Mouse (Mus musculus): ENCODE data around the gene Epha8.

Gene Epha8

GRCm38 (mm10) chr4:136937344-136937743 lies 19.3 kb downstream of the Epha8 start:
- Histone ChIP-seq H3K27me3 (ENCODE audit: control insufficient read depth, insufficient read depth, low read length, poor library complexity, severe bottlenecking) (no peaks in the 10 kb centered on the region), H3K36me3 (ENCODE audit: control insufficient read depth, insufficient read depth, low read length, poor library complexity, severe bottlenecking) (no peaks in the 10 kb centered on the region)
- no peak for DNase-seq (ENCODE audit: low read depth, low spot score)

- Histone ChIP-seq H3K27me3 (ENCODE audit: control insufficient read depth, insufficient read depth, low read length, poor library complexity, severe bottlenecking) (no peaks in the 10 kb centered on the region), H3K36me3 (ENCODE audit: control insufficient read depth, insufficient read depth, low read length, poor library complexity, severe bottlenecking) (no peaks in the 10 kb centered on the region)
- DNase-seq (ENCODE audit: low read depth, low spot score), result no peak
These were observed 21.6 kb downstream of the Epha8 start for GRCm38 (mm10) chr4:136934746-136935613.

- H3K36me3 ChIP-seq (ENCODE audit: control insufficient read depth, insufficient read depth, low read length, poor library complexity, severe bottlenecking), result no peaks in the 10 kb centered on the region
- no peaks in the 10 kb centered on the region for H3K27me3 ChIP-seq (ENCODE audit: control insufficient read depth, insufficient read depth, low read length, poor library complexity, severe bottlenecking)
- DNase-seq (ENCODE audit: low read depth, low spot score), result no peak
These were observed 26.1 kb downstream of the Epha8 start for GRCm38 (mm10) chr4:136930474-136930873.

GRCm38 (mm10) chr4:136928928-136929327 lies 27.7 kb downstream of the Epha8 start:
- peak; percentile 33 for DNase-seq (ENCODE audit: low read depth, low spot score)
- no peaks in the 10 kb centered on the region for H3K27me3 ChIP-seq (ENCODE audit: control insufficient read depth, insufficient read depth, low read length, poor library complexity, severe bottlenecking)
- no peaks in the 10 kb centered on the region for H3K36me3 ChIP-seq (ENCODE audit: control insufficient read depth, insufficient read depth, low read length, poor library complexity, severe bottlenecking)

- DNase-seq (ENCODE audit: low read depth, low spot score), result no peak
- H3K36me3 ChIP-seq (ENCODE audit: control insufficient read depth, insufficient read depth, low read length, poor library complexity, severe bottlenecking), result no peaks in the 10 kb centered on the region
- H3K27me3 ChIP-seq (ENCODE audit: control insufficient read depth, insufficient read depth, low read length, poor library complexity, severe bottlenecking), result no peaks in the 10 kb centered on the region
These were observed 30.8 kb downstream of the Epha8 start for GRCm38 (mm10) chr4:136925804-136926203.

- H3K36me3 ChIP-seq (ENCODE audit: control insufficient read depth, insufficient read depth, low read length, poor library complexity, severe bottlenecking), result no peaks in the 10 kb centered on the region
- DNase-seq (ENCODE audit: low read depth, low spot score), result peak; percentile 31
- H3K27me3 ChIP-seq (ENCODE audit: control insufficient read depth, insufficient read depth, low read length, poor library complexity, severe bottlenecking), result no peaks in the 10 kb centered on the region
These were observed 32.1 kb downstream of the Epha8 start for GRCm38 (mm10) chr4:136924529-136924928.

GRCm38 (mm10) chr4:136919526-136919925 lies 37.1 kb downstream of the Epha8 start:
- H3K27me3 ChIP-seq (ENCODE audit: control insufficient read depth, insufficient read depth, low read length, poor library complexity, severe bottlenecking), result no peaks in the 10 kb centered on the region
- H3K36me3 ChIP-seq (ENCODE audit: control insufficient read depth, insufficient read depth, low read length, poor library complexity, severe bottlenecking), result no peaks in the 10 kb centered on the region
- no peak for DNase-seq (ENCODE audit: low read depth, low spot score)

GRCm38 (mm10) chr4:136918834-136919233 lies 37.8 kb downstream of the Epha8 start:
- Histone ChIP-seq H3K36me3 (ENCODE audit: control insufficient read depth, insufficient read depth, low read length, poor library complexity, severe bottlenecking) (no peaks in the 10 kb centered on the region), H3K27me3 (ENCODE audit: control insufficient read depth, insufficient read depth, low read length, poor library complexity, severe bottlenecking) (no peaks in the 10 kb centered on the region)
- no peak for DNase-seq (ENCODE audit: low read depth, low spot score)

- DNase-seq (ENCODE audit: low read depth, low spot score), result no peak
- Histone ChIP-seq H3K36me3 (ENCODE audit: control insufficient read depth, insufficient read depth, low read length, poor library complexity, severe bottlenecking) (no peaks in the 10 kb centered on the region), H3K27me3 (ENCODE audit: control insufficient read depth, insufficient read depth, low read length, poor library complexity, severe bottlenecking) (no peaks in the 10 kb centered on the region)
These were observed 39.5 kb downstream of the Epha8 start for GRCm38 (mm10) chr4:136917165-136917524.

GRCm38 (mm10) chr4:136916359-136917164 lies 40.1 kb downstream of the Epha8 start:
- no peaks in the 10 kb centered on the region for H3K36me3 ChIP-seq (ENCODE audit: control insufficient read depth, insufficient read depth, low read length, poor library complexity, severe bottlenecking)
- no peaks in the 10 kb centered on the region for H3K27me3 ChIP-seq (ENCODE audit: control insufficient read depth, insufficient read depth, low read length, poor library complexity, severe bottlenecking)
- no peak for DNase-seq (ENCODE audit: low read depth, low spot score)

GRCm38 (mm10) chr4:136912841-136913240 lies 43.8 kb downstream of the Epha8 start:
- DNase-seq (ENCODE audit: low read depth, low spot score), result no peak
- H3K36me3 ChIP-seq (ENCODE audit: control insufficient read depth, insufficient read depth, low read length, poor library complexity, severe bottlenecking), result no peaks in the 10 kb centered on the region

GRCm38 (mm10) chr4:136911804-136912203 lies 44.8 kb downstream of the Epha8 start:
- H3K36me3 ChIP-seq (ENCODE audit: control insufficient read depth, insufficient read depth, low read length, poor library complexity, severe bottlenecking), result no peaks in the 10 kb centered on the region
- DNase-seq (ENCODE audit: low read depth, low spot score), result no peak
- no peaks in the 10 kb centered on the region for H3K27me3 ChIP-seq (ENCODE audit: control insufficient read depth, insufficient read depth, low read length, poor library complexity, severe bottlenecking)

More at GRCm38 (mm10) chr4:136912841-136913240, 43.8 kb downstream of the Epha8 start:
- H3K27me3 ChIP-seq (ENCODE audit: control insufficient read depth, insufficient read depth, low read length, poor library complexity, severe bottlenecking), result no peaks in the 10 kb centered on the region

GRCm38 (mm10) chr4:136911211-136911646 lies 45.4 kb downstream of the Epha8 start:
- H3K36me3 ChIP-seq (ENCODE audit: control insufficient read depth, insufficient read depth, low read length, poor library complexity, severe bottlenecking), result no peaks in the 10 kb centered on the region
- H3K27me3 ChIP-seq (ENCODE audit: control insufficient read depth, insufficient read depth, low read length, poor library complexity, severe bottlenecking), result no peaks in the 10 kb centered on the region
- DNase-seq (ENCODE audit: low read depth, low spot score), result no peak

- Histone ChIP-seq H3K27me3 (ENCODE audit: control insufficient read depth, insufficient read depth, low read length, poor library complexity, severe bottlenecking) (no peaks in the 10 kb centered on the region), H3K36me3 (ENCODE audit: control insufficient read depth, insufficient read depth, low read length, poor library complexity, severe bottlenecking) (no peaks in the 10 kb centered on the region)
- no peak for DNase-seq (ENCODE audit: low read depth, low spot score)
These were observed 48.8 kb downstream of the Epha8 start for GRCm38 (mm10) chr4:136907809-136908208.

GRCm38 (mm10) chr4:136907033-136907432 lies 49.6 kb downstream of the Epha8 start:
- peak; percentile 54 for DNase-seq (ENCODE audit: low read depth, low spot score)
- Histone ChIP-seq H3K36me3 (ENCODE audit: control insufficient read depth, insufficient read depth, low read length, poor library complexity, severe bottlenecking) (no peaks in the 10 kb centered on the region), H3K27me3 (ENCODE audit: control insufficient read depth, insufficient read depth, low read length, poor library complexity, severe bottlenecking) (no peaks in the 10 kb centered on the region)
